Mouse (Mus musculus) kidney, postnatal 10 days (tissue): Measurements from ENCODE around the gene Sds.

Source experiments
- DNase-seq: peaks from one replicate; pipeline ENCODE4 v3.0.0; 2021; ENCODE audit warnings: mixed read lengths

Gene Sds

GRCm38 (mm10) chr5:120440733-120441132 lies 35.6 kb upstream of the Sds start:
- peak; percentile 95 for DNase-seq

GRCm38 (mm10) chr5:120447305-120447704 lies 29.0 kb upstream of the Sds start:
- peak; percentile 61 for DNase-seq

- DNase-seq = no peak
These were observed 21.5 kb upstream of the Sds start for GRCm38 (mm10) chr5:120454756-120455337.

- DNase-seq = no peak
These were observed 20.1 kb upstream of the Sds start for GRCm38 (mm10) chr5:120456253-120456652.

- no peak for DNase-seq
These were observed 19.3 kb upstream of the Sds start for GRCm38 (mm10) chr5:120456841-120457554.

- peak; percentile 80 for DNase-seq
These were observed 18.7 kb upstream of the Sds start for GRCm38 (mm10) chr5:120457628-120458027.

- DNase-seq = no peak
These were observed 17.2 kb upstream of the Sds start for GRCm38 (mm10) chr5:120459133-120459532.

- no peak for DNase-seq
These were observed 14.4 kb upstream of the Sds start for GRCm38 (mm10) chr5:120461902-120462301.

- DNase-seq = no peak
These were observed 12.0 kb upstream of the Sds start for GRCm38 (mm10) chr5:120464321-120464720.

GRCm38 (mm10) chr5:120465062-120465461 lies 11.3 kb upstream of the Sds start:
- peak; percentile 45 for DNase-seq

- DNase-seq = peak; percentile 38
These were observed 10.5 kb upstream of the Sds start for GRCm38 (mm10) chr5:120465860-120466259.

- DNase-seq = peak; percentile 67
These were observed 9.3 kb upstream of the Sds start for GRCm38 (mm10) chr5:120467026-120467425.

- DNase-seq = no peak
These were observed 8.0 kb upstream of the Sds start for GRCm38 (mm10) chr5:120468336-120468735.

- DNase-seq = no peak
These were observed 7.5 kb upstream of the Sds start for GRCm38 (mm10) chr5:120468830-120469229.

- DNase-seq = no peak
These were observed 4.8 kb upstream of the Sds start for GRCm38 (mm10) chr5:120471538-120471937.

- DNase-seq = no peak
These were observed 3.6 kb upstream of the Sds start, which contains the start of gene Sdsl for GRCm38 (mm10) chr5:120472770-120473169. Gene Sdsl (minus strand): TSS chr5:120472810.

- DNase-seq = no peak
These were observed 3.0 kb upstream of the Sds start for GRCm38 (mm10) chr5:120473361-120473760.

GRCm38 (mm10) chr5:120475861-120476260 lies 465 bp upstream of the Sds start:
- DNase-seq = no peak

GRCm38 (mm10) chr5:120477993-120478392 lies 1.7 kb downstream of the Sds start:
- no peak for DNase-seq

GRCm38 (mm10) chr5:120479538-120479937 lies 3.2 kb downstream of the Sds start:
- no peak for DNase-seq

GRCm38 (mm10) chr5:120481205-120481604 lies 4.9 kb downstream of the Sds start:
- no peak for DNase-seq

- DNase-seq = no peak
These were observed 7.1 kb downstream of the Sds start for GRCm38 (mm10) chr5:120483399-120483798.

- no peak for DNase-seq
These were observed 11.5 kb downstream of the Sds start for GRCm38 (mm10) chr5:120487844-120488243.

- peak; percentile 43 for DNase-seq
These were observed 14.4 kb downstream of the Sds start for GRCm38 (mm10) chr5:120490679-120491192.
